Mouse (Mus musculus): ENCODE measurements around the gene Rnf224.

The Rnf224 gene

DNA sequence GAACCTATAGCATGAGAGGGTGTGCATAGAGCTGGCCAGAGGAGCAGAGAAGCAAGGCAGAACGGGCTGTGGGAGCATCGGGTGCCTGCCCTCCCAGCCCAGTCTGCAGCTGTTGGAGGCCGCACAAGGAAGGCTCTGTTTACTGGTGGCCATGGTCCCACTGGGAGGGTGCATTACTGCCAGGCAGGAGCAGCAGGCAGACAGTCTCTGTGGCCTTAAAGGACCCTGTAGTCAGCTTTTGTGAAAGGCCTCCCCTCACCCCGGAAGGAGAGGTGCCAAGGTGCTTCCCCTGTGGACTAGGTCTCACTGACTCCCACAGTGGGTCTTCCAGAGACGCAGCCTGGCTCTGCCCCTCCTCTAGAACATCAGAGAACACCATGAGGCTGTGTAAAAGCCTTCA is 9.7 kb downstream of the Rnf224 start:
- ChIA-PET POLR2A (interaction anchor here in 3 of 4 experiments (0.7 to 75.9 kb wide), 23 partner anchors 1 to 292 kb away, joined by 3 to 2347 read pairs (median 6); partner anchors contain the start of genes AL732309.1 (in 3 of the 3), Slc34a3 (in 3 of the 3), Tmem203 (in 3 of the 3) and Tor4a (in 3 of the 3)), CTCF (interaction anchor here in 2 of 4 experiments (1.0 to 5.3 kb wide), 8 partner anchors 8 to 200 kb away, joined by 3 to 54 read pairs (median 16); partner anchors contain the start of genes AL732309.1 (in 1 of the 2), Cysrt1 (in 1 of the 2), Fam166a (in 1 of the 2) and Rnf208 (in 1 of the 2))

DNA sequence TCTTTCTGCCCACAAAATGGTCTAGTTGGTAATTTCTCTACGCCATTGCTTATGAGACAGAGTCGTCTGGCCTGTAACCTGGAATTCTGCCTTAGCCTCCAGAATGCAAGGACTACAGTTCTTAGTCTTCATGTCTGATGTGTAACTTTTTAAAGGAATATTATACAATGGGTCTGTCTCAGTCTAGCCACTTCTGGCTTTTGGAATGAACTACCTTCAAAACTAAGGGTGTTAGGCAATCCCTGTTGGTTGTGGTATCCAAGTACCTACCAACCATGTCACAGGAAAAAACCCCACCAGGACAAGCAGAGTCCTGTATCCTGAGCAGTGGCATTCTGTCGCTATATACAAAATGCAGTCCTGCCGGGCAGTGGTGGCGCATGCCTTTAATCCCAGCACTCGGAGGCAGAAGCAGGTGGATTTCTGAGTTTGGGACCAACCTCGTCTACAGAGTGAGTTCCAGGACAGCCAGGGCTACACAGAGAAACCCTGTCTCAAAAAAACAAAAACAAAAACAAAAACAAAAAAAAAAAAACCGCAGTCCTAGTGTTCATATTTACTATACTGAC is 10.7 kb downstream of the Rnf224 start:
- ChIA-PET POLR2A (interaction anchor here (0.7 to 75.9 kb wide), 47 partner anchors 2 to 618 kb away, joined by 3 to 2347 read pairs (median 7); partner anchors contain the start of genes AL732309.1 (in 4 of the 4), Tor4a (in 4 of the 4), Nelfb (in 3 of the 4) and Rnf224 (in 3 of the 4)), CTCF (interaction anchor here in 1 of 4 experiments (1.2 to 1.8 kb wide), 5 partner anchors 15 to 356 kb away, joined by 3 to 6 read pairs (median 4); partner anchors contain the start of genes Ajm1 and Nelfb)

DNA sequence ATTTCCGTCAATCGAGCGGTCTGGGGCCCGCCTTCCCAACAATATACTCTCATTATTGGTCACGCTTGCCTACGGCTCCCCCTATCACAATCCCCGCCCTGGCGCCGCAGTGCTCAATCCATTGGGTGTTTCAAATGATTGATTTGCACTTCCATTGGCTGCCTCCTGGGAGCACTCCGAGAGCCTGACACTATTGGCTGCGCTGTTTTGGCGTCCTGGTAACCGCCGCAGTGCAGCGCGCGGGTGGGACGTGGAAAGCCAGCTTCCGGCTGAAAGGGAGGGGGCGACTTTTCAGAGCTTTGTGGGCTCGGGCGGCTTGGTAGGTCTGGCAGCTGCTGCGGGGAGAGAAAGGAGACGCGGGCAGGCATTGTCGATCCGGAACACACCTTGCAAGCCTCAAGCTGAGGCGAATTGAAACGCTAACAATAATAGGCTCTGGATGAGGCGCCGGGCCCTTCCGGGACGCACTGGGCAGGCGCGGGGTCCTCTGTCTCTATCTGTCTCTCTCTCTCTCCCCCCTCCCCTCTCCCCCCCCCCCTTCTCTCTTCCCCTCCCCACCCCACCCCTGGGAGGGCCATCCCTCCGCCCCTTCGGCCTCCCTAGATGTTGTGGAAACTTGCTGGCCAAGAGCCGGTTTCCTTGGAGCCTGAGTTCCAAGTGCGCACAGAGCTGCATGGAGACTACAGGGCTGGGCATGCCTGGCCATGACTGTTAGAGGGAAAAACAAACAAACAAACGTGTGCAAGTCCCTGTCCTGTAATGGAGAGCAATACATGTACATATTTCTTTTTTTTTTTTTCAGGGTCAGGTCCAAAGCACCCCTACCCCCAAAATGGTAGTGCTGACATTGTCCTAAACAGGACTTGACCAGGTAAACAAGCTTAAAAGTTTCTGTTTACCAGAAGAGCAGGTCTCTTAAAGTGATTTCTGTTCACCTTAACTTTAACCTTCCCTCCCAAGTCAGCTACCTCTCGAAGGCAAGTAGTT is 11.5 kb downstream of the Rnf224 start:
- ChIA-PET POLR2A (interaction anchor here (0.5 to 75.9 kb wide), 91 partner anchors 9 to 1282 kb away, joined by 3 to 2347 read pairs (median 5); partner anchors contain the start of genes AL732309.1 (in 4 of the 4), Tor4a (in 4 of the 4), Anapc2 (in 3 of the 4) and Nelfb (in 3 of the 4)), CTCF (interaction anchor here in 2 of 4 experiments (0.6 to 1.8 kb wide), 12 partner anchors 14 to 357 kb away, joined by 3 to 9 read pairs (median 4); partner anchors contain the start of genes Abca2 (in 1 of the 2), Ajm1 (in 1 of the 2), Cysrt1 (in 1 of the 2) and Nelfb (in 1 of the 2))

DNA sequence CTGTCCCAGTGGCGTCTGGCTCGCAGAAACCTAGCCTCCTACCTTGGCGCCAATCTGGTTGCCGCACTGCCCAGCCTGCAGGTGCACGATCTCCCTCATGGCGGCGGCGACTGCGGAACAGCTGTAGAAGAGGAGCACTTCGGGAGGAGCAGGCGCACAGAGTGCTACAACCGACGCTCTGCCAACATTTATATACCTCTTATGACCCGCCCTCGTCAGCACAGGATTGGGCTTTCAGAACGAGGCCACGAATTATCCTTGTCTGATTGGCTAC is 12.2 kb downstream of the Rnf224 start, which contains the start of gene Tubb4b:
TSS of gene Tubb4b (minus strand) at position 211 of the 274 bp plus-strand sequence.
- ChIA-PET POLR2A (interaction anchor here (0.5 to 75.9 kb wide), 78 partner anchors 10 to 1127 kb away, joined by 3 to 2347 read pairs (median 5); partner anchors contain the start of genes Tor4a (in 4 of the 4), AL732309.1 (in 3 of the 4), Anapc2 (in 3 of the 4) and Nelfb (in 3 of the 4)), CTCF (interaction anchor here in 2 of 4 experiments (0.6 to 1.8 kb wide), 10 partner anchors 13 to 357 kb away, joined by 3 to 9 read pairs (median 4); partner anchors contain the start of genes Abca2 (in 1 of the 2), Ajm1 (in 1 of the 2), Cysrt1 (in 1 of the 2) and Nelfb (in 1 of the 2))

DNA sequence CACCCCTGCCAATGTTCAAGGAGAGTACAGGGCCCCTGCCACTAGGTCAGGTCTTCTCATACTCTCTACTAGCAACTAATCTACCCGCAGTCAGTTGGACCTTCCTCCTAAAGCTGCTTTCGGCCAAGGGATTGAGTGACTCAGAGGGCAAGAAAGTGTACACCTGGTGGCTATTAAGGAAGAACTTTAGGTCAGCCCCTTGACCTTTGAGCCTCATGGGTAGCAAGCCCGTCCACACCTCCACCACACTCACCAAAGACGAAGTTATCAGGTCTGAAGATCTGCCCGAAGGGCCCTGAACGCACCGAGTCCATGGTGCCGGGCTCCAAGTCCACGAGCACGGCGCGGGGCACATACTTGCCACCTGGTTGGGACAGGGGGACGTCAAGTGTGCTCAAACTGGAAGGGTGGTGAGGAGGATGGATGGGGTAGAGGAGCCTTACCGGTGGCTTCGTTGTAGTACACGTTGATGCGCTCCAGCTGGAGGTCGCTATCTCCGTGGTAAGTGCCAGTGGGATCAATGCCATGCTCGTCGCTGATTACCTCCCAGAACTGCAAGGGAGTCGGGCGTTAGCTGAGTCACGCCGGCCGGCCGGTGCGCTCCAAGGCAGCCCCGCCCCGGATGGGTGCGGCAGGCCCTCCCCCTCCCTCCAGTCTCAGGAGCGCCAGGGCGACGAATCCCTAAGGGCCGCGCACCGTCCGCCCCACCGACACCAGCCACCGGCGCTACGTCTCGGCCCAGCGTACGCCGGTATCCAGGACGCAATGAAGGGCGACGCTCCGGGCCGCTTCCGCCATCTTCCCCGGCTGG is 12.7 kb downstream of the Rnf224 start:
- ChIA-PET CTCF (interaction anchor here in 1 of 4 experiments (1.3 to 1.8 kb wide), 3 partner anchors 39 to 205 kb away, joined by 3 to 5 read pairs (median 4); partner anchors contain the start of genes Abca2, Nrarp and Tprn), POLR2A (interaction anchor here (0.6 to 75.9 kb wide), 73 partner anchors 10 to 760 kb away, joined by 3 to 2347 read pairs (median 5); partner anchors contain the start of genes Tor4a (in 4 of the 4), AL732309.1 (in 3 of the 4), Anapc2 (in 3 of the 4) and Cysrt1 (in 3 of the 4))

DNA sequence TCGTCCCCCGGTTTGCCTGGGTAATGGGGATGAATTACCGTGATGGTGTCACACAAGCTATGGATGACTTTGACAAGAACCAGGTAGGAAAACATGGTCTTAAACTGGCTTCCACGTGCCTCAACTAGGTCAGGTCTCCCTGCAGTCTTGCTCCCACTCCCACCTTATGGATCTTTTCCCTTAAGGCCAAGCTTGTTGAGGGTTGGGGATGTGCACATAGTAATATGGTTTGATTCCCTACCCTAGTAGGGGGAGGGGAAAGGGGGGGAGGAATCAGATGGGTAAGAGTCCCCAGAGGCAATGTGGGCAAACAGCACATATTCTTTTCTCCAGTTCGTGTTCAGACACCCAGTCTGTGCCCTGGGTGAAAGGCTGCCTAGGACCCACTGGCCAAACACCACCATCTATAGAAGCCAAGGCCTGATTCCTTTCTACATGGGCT is 15.2 kb downstream of the Rnf224 start:
- POLR2A ChIA-PET: interaction anchor here (0.5 to 75.9 kb wide), 30 partner anchors 8 to 235 kb away, joined by 3 to 2347 read pairs (median 4); partner anchors contain the start of genes Anapc2 (in 4 of the 4), Ssna1 (in 4 of the 4), Tor4a (in 4 of the 4) and Nelfb (in 3 of the 4)

DNA sequence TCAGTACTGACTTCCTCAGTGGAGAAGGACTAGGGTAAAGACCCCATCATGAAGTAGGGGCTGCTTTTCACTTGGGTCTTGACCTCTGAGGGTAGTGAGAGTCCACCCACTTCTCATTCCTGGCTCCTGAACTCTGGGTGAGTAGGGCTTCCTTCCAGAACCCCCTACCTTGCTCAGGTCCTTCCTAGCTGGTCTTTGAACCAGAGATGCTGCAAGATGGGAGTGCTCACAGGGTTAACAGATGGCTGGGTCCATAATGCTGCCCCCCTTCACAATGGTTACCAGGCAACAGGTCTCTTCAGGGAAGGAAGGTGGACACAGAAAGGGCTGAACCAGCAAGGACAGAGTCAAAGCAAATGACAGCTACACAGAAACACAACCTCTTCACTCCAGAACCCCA is 18.1 kb downstream of the Rnf224 start, which contains the start of gene Fam166a:
TSS of gene Fam166a (plus strand) at position 301 of the 400 bp plus-strand sequence.
- ChIA-PET CTCF (interaction anchor here in 3 of 4 experiments (0.9 to 3.9 kb wide), 3 partner anchors 10 to 118 kb away, joined by 3 to 21 read pairs (median 7); no protein-coding TSS in a partner anchor), POLR2A (interaction anchor here in 2 of 4 experiments (0.6 to 75.9 kb wide), 7 partner anchors 8 to 283 kb away, joined by 3 to 2347 read pairs (median 333); partner anchors contain the start of genes AL732309.1 (in 2 of the 2), Anapc2 (in 2 of the 2), Cysrt1 (in 2 of the 2) and Nelfb (in 2 of the 2))

More for the DNA sequence above, 15.2 kb downstream of the Rnf224 start:
- CTCF ChIA-PET: interaction anchor here in 2 of 4 experiments (0.5 to 1.1 kb wide), 2 partner anchors 29 to 50 kb away, joined by 3 read pairs; no protein-coding TSS in a partner anchor

DNA sequence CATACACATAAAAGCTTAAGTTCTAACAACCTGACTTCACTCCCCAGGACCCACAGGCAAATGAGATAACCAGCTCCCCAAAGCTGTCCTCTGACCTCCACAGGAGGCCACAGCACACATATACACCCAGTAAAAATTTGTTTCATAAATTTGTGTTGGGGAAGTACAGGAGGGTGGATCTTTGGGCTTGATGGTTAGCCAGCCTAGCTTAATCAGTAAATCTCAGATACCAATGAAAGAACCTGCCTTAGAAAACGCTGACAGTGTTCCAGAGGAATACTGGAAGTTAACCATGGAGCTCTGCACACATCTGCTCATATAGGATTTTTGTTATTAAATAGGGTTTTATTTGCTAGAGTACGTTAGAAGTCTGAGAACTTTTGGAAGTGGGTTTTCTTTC is 18.9 kb downstream of the Rnf224 start:
- CTCF ChIA-PET: interaction anchor here in 3 of 4 experiments (0.6 to 3.9 kb wide), 5 partner anchors 11 to 119 kb away, joined by 3 to 21 read pairs (median 5); no protein-coding TSS in a partner anchor
- POLR2A ChIA-PET: interaction anchor here in 2 of 4 experiments (1.3 to 75.9 kb wide), 6 partner anchors 7 to 283 kb away, joined by 3 to 2347 read pairs (median 966); partner anchors contain the start of genes AL732309.1 (in 2 of the 2), Anapc2 (in 2 of the 2), Cysrt1 (in 2 of the 2) and Nelfb (in 2 of the 2)

DNA sequence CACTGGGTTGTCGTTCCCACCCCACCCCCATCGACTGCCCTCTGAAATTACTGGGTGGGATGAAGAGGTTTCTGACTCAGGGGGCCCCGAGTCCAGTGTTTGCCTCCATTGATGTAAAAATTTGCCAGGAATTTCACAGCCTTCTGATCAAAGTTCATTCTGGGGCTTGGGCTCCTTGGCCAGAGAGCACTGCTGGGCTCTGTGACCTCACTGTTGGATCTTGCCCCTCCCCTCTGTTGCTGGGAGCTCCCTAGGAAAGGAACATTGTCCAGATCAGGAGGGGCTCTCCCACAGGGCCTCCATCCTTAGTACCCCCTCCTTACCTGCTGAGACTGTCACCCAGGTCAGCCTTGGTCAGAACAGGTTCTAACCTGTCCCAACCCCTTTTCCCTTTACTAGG is 22.1 kb downstream of the Rnf224 start, which contains the start of gene Stpg3:
TSS of gene Stpg3 (minus strand) at position 194 of the 400 bp plus-strand sequence.
- ChIA-PET CTCF (interaction anchor here in 2 of 4 experiments (0.7 to 1.3 kb wide), 2 partner anchors 14 to 78 kb away, joined by 3 read pairs; no protein-coding TSS in a partner anchor), POLR2A (interaction anchor here in 3 of 4 experiments (0.7 to 75.9 kb wide), 12 partner anchors 4 to 57 kb away, joined by 3 to 2347 read pairs (median 18); partner anchors contain the start of genes Anapc2 (in 3 of the 3), Ssna1 (in 3 of the 3), Tubb4b (in 3 of the 3) and AL732309.1 (in 2 of the 3))

DNA sequence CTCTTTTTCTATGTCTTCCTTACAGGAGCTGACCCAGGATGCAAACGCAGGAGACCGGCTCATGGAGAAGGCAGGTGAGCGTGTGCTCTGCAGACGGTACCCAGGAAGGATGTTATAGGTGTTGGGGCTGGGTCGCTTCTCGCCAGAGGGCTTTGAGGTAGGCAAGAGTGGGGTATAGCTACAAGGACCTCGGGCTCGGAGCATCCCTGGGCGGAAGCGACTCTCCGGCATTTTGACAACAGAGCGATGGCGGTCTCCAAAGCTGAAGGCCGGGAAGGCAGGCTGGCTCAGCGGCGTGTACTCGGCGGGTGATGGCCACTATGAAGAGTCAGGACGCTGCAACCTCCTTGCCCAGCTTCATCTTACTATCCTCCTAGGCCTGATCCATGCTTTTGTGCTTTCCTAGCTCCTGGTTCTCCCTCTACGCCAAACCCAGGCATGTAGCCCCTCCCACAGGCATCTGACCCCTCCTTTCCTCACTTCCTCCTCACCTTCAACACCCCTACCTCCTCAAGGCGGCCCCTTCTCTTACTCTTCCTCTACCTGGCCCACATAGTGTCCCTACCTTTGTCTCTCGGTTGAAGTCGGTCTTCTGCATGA is 23.2 kb downstream of the Rnf224 start:
- ChIA-PET POLR2A (interaction anchor here (0.5 to 75.9 kb wide), 20 partner anchors 3 to 426 kb away, joined by 3 to 2347 read pairs (median 5); partner anchors contain the start of genes Anapc2 (in 4 of the 4), Ssna1 (in 4 of the 4), Tubb4b (in 4 of the 4) and Tor4a (in 3 of the 4)), CTCF (interaction anchor here in 3 of 4 experiments (0.7 to 2.9 kb wide), 9 partner anchors 14 to 365 kb away, joined by 3 to 11 read pairs (median 3); partner anchors contain the start of gene Traf2 (in 1 of the 3))

DNA sequence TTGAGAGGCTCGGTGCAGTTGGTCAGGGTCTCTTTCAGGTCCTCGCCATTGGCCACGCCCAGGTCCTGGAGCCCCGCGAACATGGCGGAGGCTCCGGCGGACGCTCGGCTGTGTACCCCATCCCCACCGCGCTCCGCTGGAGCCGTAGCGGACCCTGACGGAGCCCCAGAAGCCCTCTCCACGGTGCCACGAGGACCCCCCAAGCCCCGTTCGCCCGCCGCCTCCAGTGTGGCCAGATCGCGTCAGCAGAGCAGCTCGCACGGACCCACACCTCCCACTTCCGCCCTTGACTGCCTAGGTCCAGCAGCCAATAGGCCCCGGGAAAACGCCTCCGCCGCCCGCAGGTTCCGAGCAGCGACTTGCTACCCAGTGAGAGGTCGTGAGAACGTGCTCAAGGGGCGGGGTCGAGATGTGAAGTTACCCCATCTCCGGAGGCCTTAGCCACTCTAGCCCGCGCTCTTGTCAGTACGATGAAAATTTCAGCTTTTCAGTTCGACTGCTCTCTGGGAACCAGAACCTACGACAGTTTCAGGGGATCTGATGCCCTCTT is 25.4 kb downstream of the Rnf224 start, which contains the start of gene Nelfb:
TSS of gene Nelfb (minus strand) at position 369 of the 550 bp plus-strand sequence.
- POLR2A ChIA-PET: interaction anchor here (0.5 to 75.9 kb wide), 20 partner anchors 1 to 261 kb away, joined by 3 to 2347 read pairs (median 5); partner anchors contain the start of genes Tor4a (in 4 of the 4), Nrarp (in 3 of the 4), Tubb4b (in 3 of the 4) and AL732309.1 (in 2 of the 4)

DNA sequence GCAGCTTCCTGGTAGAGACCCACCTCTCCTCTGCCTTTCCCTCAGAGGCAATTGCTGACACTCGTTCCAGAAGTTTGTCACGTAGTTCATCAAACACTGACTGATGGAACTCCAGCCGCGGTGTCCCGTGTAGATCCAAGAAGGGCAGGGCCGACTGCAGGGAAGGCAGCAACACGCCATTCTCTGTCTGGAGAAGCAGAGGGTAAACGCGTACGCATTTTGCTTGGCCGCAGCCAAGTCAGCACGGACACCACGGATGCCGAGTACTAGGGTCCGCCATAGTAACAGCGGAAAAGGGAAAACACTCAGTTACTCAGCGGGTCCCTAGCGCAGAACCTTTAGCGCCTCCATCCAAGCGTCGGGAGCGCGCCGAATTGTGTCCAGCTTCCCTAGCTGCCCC is 25.9 kb downstream of the Rnf224 start:
- ChIA-PET POLR2A (interaction anchor here (0.5 to 75.9 kb wide), 18 partner anchors 0 to 261 kb away, joined by 3 to 2347 read pairs (median 5); partner anchors contain the start of genes Tor4a (in 4 of the 4), Tubb4b (in 3 of the 4), AL732309.1 (in 2 of the 4) and Anapc2 (in 2 of the 4)), CTCF (interaction anchor here in 2 of 4 experiments (1.2 to 2.9 kb wide), 5 partner anchors 14 to 18 kb away, joined by 3 to 11 read pairs (median 4); partner anchors contain the start of genes Tor4a (in 1 of the 2) and Tubb4b (in 1 of the 2))

More for the DNA sequence above, 25.4 kb downstream of the Rnf224 start, which contains the start of gene Nelfb:
- CTCF ChIA-PET: interaction anchor here in 3 of 4 experiments (0.6 to 2.9 kb wide), 6 partner anchors 14 to 117 kb away, joined by 3 to 11 read pairs (median 4); partner anchors contain the start of genes Tor4a (in 1 of the 3) and Tubb4b (in 1 of the 3)

DNA sequence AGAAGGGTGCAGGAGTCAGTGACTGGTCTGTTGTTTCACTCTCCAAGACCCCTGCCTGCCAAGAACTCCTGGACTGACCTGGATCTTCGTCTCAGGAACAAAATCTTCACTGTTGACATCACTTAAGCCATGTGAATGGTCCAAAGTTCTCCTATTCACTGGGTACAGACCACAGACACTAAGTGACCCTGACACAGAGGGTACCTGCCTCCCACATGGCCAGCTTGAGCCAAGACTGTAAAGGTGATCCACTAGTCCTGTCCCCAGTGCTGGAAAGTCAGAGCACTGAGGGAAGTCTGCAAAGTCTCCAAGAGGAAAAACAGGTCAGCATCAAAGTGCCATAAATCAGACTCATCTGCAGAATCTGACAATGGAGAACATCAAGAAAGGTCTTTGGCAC is 29.0 kb downstream of the Rnf224 start:
- ChIA-PET POLR2A (interaction anchor here in 3 of 4 experiments (0.5 to 75.9 kb wide), 10 partner anchors 3 to 76 kb away, joined by 3 to 2347 read pairs (median 74); partner anchors contain the start of genes AL732309.1 (in 2 of the 3), Anapc2 (in 2 of the 3), Cysrt1 (in 2 of the 3) and Fam166a (in 2 of the 3)), CTCF (interaction anchor here in 1 of 4 experiments (0.8 kb wide), 1 partner anchor 11 kb away, joined by 3 read pairs; the partner anchor contains the start of gene Tor4a)

All from embryonic stem cell, embryonic (primary cell).